Mouse (Mus musculus) thymus, adult 2 months (tissue): Measurements from ENCODE around the gene Prkcb.

ENCODE experiments used
- CTCF ChIP-seq: fragments of 200-500 bp; IDR thresholded peaks from 2 replicates; pipeline ENCODE4 v1.5.1; 2012; ENCODE audit warnings: mild to moderate bottlenecking, control low read depth, low read length, moderate library complexity, borderline replicate concordance; ENCODE audit not compliant: control insufficient read depth, poor library complexity, insufficient read depth; ENCODE audit errors: extremely low read depth
- POLR2A ChIP-seq: fragments of 200-500 bp; IDR thresholded peaks from 2 replicates; pipeline ENCODE4 v1.6.1; 2012; ENCODE audit warnings: mild to moderate bottlenecking, low read length, control low read depth, moderate library complexity; ENCODE audit not compliant: control insufficient read depth, poor library complexity, insufficient read depth; ENCODE audit errors: extremely low read depth

DNA sequence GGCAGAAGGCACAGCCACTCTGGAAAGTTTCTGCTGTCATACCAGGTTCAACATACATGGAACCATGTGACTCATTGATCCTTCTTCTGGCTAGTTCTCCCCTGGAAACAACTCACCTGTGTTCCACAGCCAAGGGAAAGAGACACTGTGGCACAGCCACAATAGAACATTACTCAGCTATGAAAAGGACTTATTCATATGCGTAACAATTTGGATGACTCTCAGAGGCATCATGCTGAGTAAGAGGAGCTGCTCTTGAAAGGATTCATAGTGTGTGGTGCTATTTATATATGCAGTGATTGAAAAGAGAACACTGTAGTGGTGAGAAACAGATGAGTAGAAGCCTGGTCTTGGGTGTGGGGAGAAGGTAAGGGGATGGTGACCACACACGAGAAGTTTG is 217.9 kb downstream of the Prkcb start:
- no peak for TF ChIP-seq CTCF
- no peak for TF ChIP-seq POLR2A
